Mouse (Mus musculus): Measurements from ENCODE around the gene Asap2. TPM values are rescaled to one million over a fixed set of nuclear protein-coding genes. Genes with fewer than 3 reads are reported as not detected.

Asap2 gene
- polyA plus RNA-seq, 1 experiment from 2014 or later, result 7.6 TPM

DNA sequence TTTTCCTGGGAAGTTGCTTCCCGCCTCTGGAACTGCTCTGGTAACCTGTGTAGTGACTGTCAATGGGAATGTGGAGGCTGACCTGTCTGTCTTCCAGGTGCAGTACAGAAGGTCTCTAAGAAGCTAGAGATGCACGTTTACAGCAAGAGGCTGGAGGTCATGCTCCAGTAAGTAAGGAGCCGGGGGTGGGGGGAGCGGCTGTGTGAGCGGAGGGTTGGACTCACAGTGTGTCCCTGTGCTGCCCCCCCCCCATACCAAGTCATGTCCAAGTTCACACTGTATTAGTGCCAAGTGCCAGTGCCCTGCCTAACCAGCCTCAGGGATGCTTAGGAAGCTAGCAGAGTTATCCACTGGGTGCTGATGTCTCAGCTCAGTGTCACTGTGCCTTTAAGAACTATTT is 321.9 kb downstream of the Asap2 start:
- H3K4me3 ChIP-seq (replicated peaks), result no peak overlapping the region
- H3K4me2 ChIP-seq, result no peak overlapping the region
- 0 out of 2 replicates have a peak, but pooled peaks cover 4% of the 10 kb centered on the region for H3K4me1 ChIP-seq
- WGBS, result 87% methylated on average over 5 of the region's 5 CpGs
- no peak for ATAC-seq (ENCODE audit: insufficient read depth, low FRiP score, low read depth)
- H3K27me3 ChIP-seq (replicated peaks), result no peaks in the 10 kb centered on the region
- H3K36me3 ChIP-seq, result peaks cover 45% of the 10 kb centered on the region
- H3K27ac ChIP-seq, result no peak overlapping the region
- H3K9ac ChIP-seq, result no peak overlapping the region
- H3K9me3 ChIP-seq, result no peaks in the 10 kb centered on the region

DNA sequence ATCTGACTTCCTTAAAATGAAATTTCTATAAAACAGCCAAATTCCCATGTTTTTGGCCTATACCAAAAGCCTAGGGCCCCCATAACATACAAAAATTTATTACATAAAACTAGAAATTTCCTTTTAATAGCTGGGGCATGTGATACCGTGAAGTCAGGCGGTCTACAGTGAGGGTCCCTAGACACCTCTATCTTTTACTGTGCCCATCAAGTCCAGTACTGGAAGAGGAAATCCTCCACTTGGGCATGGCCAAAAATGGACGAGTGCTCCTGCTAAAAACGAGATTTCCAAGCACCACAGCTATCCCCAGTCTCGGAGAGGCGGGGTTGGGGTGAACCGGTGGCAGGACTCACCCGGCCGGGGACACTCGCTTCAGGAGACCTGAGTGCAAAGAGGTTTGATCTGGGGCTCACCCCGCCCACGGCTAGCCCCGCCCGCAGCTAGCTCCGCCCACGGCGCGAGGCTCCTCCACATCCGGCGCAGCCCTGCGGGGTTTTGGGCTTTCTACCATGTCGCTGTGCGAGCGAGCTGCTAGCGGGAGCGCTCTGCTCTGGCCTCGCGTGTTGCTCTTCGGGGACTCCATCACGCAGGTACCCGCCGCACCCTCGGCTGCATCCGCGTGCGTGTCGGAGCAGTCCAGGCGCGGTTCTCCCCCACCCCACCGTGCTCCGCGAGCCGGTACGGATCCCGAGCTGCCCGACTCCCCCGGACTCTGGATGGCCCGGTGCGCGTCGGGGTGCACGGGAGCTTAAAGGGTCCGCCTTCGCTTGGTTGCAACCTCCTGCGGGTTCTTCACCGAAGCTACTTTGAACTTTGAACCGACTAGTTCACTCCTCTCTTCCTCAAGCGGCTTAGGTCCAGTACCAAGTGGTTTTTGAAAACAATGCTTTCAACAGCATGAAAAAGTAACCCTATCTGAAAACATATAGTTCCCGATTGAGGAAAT is 325.9 kb downstream of the Asap2 start, which contains the start of gene Iah1:
Gene Iah1, plus strand, starts transcription at position 467 of the 946 bp plus-strand sequence.
- WGBS, result 2% methylated on average over 55 of the region's 59 CpGs
- Histone ChIP-seq H3K9me3 (no peaks in the 10 kb centered on the region), H3K36me3 (peaks cover 22% of the 10 kb centered on the region), H3K4me3 (replicated peaks) (peak within 1 kb of the TSS; percentile 73), H3K4me2 (peak within 1 kb of the TSS; percentile 76), H3K4me1 (0 out of 2 replicates have a peak, but pooled peaks cover 5% of the 10 kb centered on the region), H3K9ac (peak within 1 kb of the TSS; percentile 33), H3K27me3 (replicated peaks) (no peaks in the 10 kb centered on the region), H3K27ac (peak within 1 kb of the TSS; percentile 83)
- ATAC-seq (ENCODE audit: insufficient read depth, low FRiP score, low read depth), result peak; percentile 93

DNA sequence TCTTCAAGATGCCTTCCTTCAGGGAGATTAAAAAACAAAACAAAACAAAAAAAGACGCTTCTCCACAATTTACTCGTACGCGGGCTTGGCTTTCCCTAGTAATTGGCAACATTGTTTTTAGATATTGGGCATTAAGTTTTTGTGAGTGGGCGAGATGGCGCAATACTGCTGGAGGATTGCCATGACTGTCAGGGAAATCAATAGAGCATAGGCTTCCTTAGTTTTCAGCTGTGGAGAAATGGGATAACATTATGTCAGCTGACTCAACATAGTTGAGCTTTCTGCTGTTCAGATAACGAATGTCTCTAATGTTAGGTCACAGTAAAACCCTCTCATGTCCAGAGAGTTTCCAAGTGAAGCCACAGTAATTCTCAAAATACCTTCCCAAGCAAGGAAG is 326.6 kb downstream of the Asap2 start:
- Histone ChIP-seq H3K9me3 (no peaks in the 10 kb centered on the region), H3K4me3 (replicated peaks) (peak overlapping the region; percentile 73), H3K9ac (no peak overlapping the region), H3K4me1 (0 out of 2 replicates have a peak, but pooled peaks cover 5% of the 10 kb centered on the region), H3K4me2 (peak overlapping the region; percentile 76), H3K27ac (no peak overlapping the region; the same call in 1 of the 2 replicates), H3K36me3 (peaks cover 19% of the 10 kb centered on the region), H3K27me3 (replicated peaks) (no peaks in the 10 kb centered on the region)
- ATAC-seq (ENCODE audit: insufficient read depth, low FRiP score, low read depth), result no peak
- 35% methylated on average over 7 of the region's 7 CpGs for WGBS

DNA sequence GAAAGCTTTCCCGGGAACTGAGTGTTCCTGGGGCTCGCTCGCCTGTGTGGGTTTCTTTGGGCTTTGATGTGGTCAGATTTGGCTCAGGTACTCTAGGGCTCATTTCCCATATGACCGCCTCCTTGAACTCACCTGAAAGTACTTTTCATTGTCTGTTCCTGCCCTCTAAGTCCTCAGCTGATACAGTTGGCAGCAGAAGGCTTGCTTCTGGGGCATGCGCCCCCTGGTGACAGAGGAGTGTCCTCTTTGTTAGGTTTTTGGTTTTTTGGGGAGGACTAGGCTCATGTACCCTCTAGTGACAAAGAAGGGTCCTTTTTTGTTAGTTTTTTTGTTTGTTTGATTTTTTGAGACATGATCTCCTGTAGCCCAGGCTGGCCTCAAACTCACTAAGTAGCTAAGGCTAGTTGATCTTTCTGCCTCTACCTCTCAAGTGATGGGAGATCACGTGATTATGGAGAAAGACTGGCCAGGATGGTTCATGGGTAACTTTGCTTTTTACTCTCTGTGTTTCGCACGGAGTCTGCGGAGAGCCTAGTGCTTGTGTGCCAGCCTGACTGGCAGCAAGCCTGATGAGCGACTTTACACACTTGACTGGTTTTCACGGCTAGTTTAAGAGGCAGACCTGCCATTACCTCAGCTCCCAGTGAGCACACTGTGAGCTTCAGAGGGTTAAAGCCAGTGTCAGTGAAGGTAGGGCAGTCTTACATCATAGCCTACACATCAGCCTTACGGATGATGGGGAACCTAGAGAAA is 328.1 kb downstream of the Asap2 start:
- 84% methylated on average over 12 of the region's 12 CpGs for WGBS
- Histone ChIP-seq H3K9ac (no peak overlapping the region), H3K27ac (no peak overlapping the region), H3K27me3 (replicated peaks) (no peaks in the 10 kb centered on the region), H3K4me1 (0 out of 2 replicates have a peak, but pooled peaks cover 5% of the 10 kb centered on the region), H3K36me3 (peaks cover 9% of the 10 kb centered on the region), H3K4me2 (no peak overlapping the region), H3K9me3 (no peaks in the 10 kb centered on the region), H3K4me3 (replicated peaks) (no peak overlapping the region)
- no peak for ATAC-seq (ENCODE audit: insufficient read depth, low FRiP score, low read depth)
